Mouse (Mus musculus): ENCODE measurements around the gene Tmem169.
A peak's percentile ranks its signal among the peaks of the same experiment; 100 is the strongest.
"Not testable (repeated sequence)": the region's sequence is repeated elsewhere in the genome, so short reads cannot be mapped to it uniquely, and the experiment has no call there.

Gene Tmem169

DNA sequence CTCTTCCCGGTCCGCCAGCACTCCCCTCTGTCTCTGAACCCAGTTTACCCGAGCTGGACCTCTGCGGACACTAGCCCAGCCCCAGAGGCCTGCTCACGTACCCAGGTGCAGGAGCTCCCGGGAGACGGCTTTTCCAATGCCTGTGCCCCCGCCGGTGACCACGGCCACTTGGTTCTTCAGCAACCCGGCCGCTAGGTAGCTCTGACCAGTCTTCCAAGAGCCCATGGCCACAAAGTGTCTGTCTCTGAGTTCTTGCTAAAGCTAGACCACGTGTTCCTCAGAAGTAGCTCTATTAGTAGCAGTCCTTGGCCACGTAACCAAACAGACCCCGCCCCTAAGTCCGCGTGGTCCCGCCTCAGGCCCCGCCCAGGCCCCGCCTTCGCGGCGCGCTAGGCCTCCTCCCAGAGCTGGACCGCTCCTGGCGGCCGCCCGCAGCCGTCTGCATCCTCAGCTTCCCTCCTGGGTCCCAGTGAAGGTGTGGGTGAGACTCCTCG is at the start of gene Tmem169, which contains the start of gene Pecr:
Gene Tmem169 (plus strand): TSS at position 378 of the 494 bp plus-strand sequence.
Gene Pecr (minus strand): TSS at position 323 of the 494 bp plus-strand sequence.
- peak; percentile 90 for DNase-seq (ENCODE audit: low read depth, low spot score)

DNA sequence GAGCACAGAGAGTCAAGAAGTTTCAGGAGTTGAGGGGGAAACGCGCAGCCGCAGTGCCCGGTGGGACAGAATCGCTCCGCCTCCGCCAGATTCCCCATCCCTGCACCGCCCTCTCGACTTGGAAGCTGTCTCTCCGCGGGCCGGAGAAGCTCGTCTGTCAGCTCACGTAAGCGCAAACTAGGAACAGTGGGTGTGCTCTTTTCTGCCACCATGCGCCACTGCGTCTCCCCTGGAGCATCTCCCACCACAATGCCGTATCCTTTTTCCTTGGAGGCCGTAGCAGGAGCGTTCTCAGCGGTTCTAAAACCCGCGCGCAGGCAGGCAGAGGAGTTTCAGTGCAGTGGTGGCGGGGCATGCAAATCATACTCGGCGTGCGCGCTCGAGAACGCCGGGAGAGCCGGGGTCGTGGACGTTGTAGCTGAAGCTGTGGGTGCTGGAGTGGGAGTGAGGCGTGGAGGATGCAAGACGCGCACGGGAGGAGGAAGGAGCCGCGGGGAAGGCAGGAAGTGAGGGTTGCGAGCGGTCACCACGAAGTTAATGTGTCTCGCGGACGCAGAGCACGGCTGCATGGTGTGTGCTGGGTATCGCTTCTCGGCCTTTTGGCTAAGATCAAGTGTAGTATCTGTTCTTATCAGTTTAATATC is 47.7 kb upstream of the Tmem169 start:
- peak; percentile 66 for DNase-seq (ENCODE audit: low read depth, low spot score)

DNA sequence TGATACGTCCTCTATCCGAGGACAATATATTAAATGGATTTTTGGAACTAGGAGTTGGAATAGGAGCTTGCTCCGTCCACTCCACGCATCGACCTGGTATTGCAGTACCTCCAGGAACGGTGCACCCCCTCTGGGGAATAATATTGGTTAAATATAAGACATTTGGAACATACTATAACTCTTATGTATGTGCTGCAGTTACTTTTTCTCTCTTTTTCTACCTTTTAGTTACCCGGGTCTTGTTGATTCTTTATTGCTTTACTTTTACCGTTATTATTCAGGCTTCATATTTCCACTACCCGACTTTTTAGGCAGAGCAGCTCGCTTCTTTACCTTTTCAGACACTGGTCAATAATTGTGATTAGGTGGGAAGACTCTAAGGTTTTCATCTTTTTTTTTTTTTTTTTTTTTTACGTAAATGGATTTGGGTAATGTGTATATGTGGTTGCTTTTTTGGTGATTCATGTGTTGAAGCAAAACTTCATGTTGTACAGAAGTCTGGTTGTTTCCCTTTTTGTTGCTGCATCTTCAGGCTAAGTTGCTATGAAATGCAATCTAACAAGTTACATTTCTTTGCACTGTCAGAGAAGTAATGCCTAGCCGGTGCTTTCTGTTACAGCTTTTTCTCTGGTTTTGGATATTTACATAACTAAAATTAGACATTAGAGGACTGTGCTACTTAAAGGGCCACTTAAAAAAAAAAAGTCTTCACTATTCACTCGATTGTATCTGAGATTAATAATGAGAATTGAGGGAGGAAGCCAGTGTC is 47.0 kb upstream of the Tmem169 start:
- DNase-seq (ENCODE audit: low read depth, low spot score): no peak

- no peak for DNase-seq (ENCODE audit: low read depth, low spot score)
Measured at GRCm38 (mm10) chr1:72238016-72238580, 46.1 kb upstream of the Tmem169 start.

GRCm38 (mm10) chr1:72239113-72239512 is 45.1 kb upstream of the Tmem169 start:
- not testable (repeated sequence) for DNase-seq (ENCODE audit: low read depth, low spot score)

DNA sequence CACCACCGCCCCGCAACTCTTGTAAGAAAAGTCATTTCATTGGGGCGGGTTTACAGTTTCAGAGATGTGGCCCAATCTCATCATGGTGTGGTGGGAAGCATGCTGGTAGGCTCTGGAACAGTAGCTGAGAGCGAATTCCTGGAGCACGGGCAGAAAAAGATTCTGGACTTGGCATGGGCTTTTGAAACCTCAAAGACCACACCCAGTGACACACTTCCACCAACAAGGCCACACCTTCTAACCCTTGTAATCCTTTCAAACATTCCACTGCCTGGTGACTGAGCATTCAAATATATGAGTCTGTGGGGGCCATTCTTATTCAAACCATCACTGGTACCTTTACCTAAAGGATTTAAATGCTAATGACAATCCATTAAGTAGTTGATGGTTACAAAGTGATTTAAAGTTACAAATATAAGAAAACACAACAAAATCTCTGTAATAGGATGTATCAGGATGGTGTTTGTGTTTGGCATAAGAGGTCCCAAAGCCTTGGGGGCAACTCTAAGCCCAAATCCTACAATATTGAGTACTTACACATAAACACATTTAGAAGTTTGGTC is 41.5 kb upstream of the Tmem169 start:
- no peak for DNase-seq (ENCODE audit: low read depth, low spot score)

DNA sequence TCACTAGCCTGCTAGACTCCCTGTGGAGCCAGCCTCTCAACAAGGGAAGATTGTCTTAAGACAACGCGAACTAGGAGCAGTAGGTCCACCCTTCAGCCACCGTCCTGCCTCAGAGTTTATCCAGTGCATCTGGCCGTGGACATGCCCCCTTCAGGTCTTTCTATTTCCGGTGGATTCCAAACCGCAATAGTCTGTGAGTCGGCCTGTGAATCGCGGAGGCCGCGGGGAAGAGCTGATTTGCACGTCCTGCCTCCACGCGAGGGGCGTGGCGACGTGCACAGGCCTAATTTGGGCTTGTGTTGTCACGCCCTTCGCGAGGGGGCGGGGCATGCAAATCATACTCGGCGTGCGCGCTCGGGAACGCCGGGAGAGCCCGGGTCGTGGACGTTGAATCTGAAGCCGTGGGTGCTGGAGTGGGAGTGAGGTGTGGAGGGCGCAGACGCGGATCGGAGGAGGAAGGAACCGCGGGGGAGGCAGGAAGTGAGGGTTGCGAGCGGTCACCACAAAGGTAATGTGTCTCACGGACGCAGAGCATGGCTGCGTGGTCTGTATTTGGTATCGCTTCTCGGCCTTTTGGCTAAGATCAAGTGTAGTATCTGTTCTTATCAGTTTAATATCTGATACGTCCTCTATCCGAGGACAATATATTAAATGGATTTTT is 40.4 kb upstream of the Tmem169 start:
- DNase-seq (ENCODE audit: low read depth, low spot score): peak; percentile 97

DNA sequence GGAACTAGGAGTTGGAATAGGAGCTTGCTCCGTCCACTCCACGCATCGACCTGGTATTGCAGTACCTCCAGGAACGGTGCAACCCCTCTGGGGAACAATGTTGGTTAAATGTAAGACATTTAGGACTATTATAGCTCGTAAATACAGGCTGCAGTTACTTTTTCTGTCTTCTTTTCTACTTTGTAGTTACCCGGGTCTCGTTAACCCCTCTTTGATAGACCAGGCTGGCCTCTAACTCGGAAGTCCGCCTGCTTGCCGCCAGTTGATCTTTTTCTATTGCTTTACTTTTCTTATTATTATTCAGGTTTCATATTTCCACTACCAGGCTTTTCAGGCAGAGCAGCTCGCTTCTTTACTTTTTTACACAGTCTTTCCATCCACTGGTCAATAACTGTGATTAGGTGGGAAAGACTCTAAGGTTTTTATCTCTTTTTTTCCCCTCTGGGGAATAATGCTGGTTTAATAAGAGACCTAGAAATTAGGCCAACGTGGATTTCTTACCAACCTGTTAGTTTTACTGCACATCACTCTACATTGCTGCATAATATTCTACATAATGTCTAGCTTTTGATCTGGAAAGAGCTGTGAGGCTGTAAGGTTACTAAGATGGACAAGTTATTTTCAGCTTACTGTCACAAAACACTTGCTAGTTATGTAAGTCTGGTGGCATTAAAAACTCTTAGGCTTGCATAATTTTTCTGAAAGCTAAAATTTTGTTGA is 39.7 kb upstream of the Tmem169 start:
- DNase-seq (ENCODE audit: low read depth, low spot score): peak; percentile 57

DNA sequence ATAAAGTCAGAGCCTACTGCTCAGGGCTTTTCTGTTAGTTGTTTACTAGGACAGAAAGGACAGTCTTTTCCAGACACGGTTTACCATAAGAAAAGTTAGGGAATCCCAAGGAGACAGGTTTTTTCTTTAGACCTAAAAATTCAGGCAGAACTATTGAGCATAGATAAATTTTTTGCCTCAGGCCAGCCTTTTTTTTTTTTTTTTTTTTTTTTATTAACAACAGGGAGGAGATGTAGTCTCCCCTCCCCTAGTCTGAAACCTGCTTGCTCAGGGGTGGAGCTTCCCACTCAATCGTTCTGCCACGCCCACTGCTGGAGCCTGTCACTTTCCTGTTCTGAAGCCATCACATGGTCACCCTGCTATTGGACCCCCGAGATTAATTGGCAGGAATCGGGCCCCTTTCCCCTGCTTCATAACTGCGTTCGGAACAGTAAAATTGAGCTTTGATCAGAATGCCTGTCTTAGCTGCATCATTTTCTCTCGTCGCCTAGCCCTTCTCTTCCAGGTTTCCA is 35.9 kb upstream of the Tmem169 start:
- not testable (repeated sequence) for DNase-seq (ENCODE audit: low read depth, low spot score)

GRCm38 (mm10) chr1:72251806-72252205 is 32.4 kb upstream of the Tmem169 start:
- DNase-seq (ENCODE audit: low read depth, low spot score): no peak

GRCm38 (mm10) chr1:72253881-72254491 is 30.2 kb upstream of the Tmem169 start:
- no peak for DNase-seq (ENCODE audit: low read depth, low spot score)

DNA sequence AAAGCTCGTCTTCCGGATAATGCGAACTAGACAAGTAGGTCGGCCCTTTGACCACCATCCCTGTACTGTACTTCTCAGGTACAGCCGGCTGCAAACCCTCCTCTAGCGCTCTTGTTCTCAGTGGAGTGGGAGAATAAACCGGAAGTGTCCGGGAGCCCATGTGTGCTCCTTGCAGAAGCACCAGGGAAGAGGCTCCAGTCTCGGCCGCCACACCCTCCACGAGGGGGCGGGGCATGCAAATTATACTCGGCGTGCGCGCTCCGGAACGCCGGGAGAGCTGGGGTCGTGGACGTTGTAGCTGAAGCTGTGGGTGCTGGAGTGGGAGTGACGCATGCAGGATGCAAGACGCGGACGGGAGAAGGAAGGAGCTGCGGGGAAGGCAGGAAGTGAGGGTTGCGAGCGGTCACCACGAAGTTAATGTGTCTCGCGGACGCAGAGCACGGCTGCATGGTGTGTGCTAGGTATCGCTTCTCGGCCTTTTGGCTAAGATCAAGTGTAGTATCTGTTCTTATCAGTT is 29.6 kb upstream of the Tmem169 start:
- DNase-seq (ENCODE audit: low read depth, low spot score): peak; percentile 89

DNA sequence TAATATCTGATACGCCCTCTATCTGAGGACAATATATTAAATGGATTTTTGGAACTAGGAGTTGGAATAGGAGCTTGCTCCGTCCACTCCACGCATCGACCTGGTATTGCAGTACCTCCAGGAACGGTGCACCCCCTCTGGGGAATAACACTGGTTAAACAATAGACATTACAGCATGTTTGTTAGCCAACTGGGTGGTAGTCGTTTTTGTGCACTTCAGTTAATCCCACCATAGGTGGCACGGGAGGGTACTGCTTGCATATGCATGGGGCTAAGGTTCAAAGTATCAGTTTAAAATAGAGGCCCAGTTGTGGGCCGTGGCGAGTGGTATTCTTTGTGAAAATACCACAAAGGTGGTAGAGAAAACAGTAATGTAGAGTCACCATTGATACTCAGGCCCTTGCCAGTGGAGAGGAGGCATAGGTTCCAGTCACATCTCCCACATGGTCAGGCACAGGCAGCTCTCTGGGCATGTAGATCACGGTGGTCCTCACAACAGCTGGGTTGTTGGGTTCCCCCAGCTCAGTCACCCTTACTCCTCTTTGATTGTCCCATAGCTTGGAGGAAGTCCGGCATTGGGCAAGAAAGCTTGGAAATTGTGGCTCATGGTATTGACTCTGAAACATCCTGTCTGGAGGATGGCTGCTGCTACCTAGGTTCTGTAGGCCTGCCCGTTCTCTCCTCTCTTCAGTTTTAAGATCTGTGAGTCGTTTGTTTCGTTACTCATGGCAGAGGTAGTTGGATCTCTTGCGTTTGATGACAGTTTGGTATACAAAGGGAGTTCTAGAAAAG is 28.9 kb upstream of the Tmem169 start:
- DNase-seq (ENCODE audit: low read depth, low spot score): peak; percentile 71

DNA sequence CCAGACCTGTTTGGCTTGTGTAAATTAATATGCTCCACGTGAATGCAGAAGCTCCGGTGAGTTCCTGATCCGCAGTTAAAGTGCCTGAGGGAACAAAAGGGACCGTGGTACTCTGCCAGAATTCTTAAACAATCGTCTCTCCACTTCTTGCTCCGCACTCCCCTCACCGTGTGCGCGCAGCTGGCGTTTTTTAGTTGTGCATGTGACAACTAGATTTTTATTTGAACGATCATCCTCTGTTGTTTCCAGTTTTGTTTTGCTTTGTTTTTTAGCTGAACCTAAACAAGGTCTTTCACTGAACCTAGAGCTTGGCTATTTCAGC is 28.4 kb upstream of the Tmem169 start:
- no peak for DNase-seq (ENCODE audit: low read depth, low spot score)

DNA sequence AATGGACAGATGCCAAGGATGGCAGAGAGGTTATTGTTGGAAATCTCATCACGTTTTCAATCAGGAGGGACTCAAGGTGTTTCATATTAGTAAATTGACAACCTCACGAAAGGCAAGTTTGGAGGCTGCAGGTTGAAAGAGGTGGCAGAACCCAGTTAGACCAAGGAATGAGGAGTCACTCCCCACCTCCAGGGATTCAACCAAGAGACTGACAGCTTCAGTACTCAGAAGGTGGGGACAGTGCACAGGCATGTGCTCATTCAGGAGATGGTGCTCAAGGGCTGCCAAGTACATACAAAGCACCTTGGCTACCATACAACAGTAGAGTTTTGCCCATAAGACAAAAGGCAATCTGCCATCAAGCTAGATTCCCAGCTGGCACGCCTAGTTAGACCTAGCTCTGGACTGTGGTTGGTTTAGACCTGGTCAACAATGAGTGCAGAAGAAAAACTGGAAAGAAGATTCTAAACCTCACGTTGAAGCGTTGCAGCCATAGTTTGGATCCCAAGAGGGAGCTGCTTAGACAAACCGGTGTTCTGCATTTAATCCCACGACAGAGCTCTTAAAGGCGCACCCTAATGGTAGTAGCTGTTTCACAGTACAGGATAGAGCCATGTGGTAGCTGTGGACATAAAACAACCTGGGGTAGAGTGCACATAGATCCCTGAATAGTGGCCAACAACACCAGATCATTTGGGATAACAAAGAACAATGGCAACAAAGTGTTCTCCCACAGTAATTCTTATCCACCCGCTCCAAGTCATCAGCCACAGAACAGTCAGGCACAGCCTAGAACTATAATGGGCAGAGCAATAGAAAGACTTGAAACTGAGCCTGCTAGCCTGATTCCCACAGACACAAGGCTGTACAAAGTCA is 27.6 kb upstream of the Tmem169 start:
- no peak for DNase-seq (ENCODE audit: low read depth, low spot score)

- no peak for DNase-seq (ENCODE audit: low read depth, low spot score)
Measured at GRCm38 (mm10) chr1:72263099-72263498, 21.1 kb upstream of the Tmem169 start.

DNA sequence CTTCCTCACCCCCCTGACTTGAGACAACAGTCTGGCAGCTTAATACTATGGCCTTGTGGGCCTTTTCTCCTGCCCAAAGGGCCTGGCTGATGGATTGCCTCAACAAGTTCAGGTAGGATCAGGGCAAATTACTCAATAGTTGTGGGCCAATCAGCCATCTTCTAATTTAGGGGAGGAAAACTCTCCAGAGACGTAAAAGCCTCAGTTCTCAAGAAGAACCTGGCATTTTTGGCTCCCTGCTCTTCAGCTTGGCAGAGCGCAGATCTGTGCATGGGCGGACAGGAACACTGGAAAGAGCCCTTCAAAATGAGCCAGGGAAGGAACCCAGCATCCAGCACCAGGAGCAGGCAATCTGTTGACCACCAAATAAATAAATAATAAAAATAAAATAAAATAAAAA is 6.1 kb upstream of the Tmem169 start:
- no peak for DNase-seq (ENCODE audit: low read depth, low spot score)

GRCm38 (mm10) chr1:72282604-72283003 is 1.6 kb upstream of the Tmem169 start:
- DNase-seq (ENCODE audit: low read depth, low spot score): no peak

All from skeletal muscle tissue, adult 2 months (tissue).